8 mouse cellular contexts compared by ENCODE assay signal in the genomic region with DNA sequence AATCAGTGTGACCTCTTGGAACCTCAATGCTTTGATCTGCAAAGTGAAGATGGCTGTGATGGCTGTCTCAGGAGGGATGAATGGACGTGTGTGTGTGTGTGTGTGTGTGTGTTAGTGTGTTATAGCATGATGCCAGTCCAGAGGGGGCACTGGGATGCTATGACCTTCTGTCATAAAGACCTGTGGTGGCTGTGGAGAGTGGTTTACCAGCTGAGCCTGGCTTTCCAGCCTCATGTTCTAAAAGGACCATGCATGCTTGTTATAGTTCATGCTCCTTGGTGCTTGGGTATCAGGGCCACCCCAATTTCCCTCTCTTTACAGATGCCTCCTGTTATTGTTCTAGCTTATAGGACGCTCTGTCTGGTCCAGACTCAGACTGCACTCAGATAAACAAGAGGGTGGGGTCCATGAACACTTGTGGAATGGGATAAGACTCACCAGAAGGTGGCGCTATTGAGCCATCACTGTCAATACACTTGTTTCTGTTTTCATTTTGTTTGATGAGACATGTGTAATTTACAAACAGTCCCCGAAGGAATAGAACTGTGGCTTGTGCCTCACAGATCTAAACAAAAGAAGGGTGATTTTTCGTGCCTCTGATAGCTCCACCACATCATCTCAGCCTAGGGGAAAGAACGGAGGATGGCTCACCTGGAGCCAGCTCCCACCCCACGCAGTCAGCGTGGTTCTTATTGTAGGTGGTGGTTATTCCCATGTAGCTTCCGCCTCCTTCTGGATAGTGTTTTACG.
A peak's percentile ranks its signal among the peaks of the same experiment; 100 is the strongest.
DNase-seq lines count a peak whose midpoint lies in the region; ATAC-seq lines count a peak whose summit lies in the region.

No protein-coding gene starts in this region.

- DNase-seq in liver (peak; percentile 38), R1 (ENCODE audit: low read depth, low spot score) (peak; percentile 73)
- no peak for DNase-seq in liver, embryonic 11.5 days (ENCODE audit: low spot score)
- peak; percentile 76 for DNase-seq in hindbrain, embryonic 14.5 days (ENCODE audit: low spot score)
- DNase-seq in left cerebral cortex, postnatal 10 days (ENCODE audit: extremely low spot score in 1 of 2, low spot score in 2 of 2) = peak; percentile 48 to 66
- peak; percentile 52 for DNase-seq in retina, adult 2 months (ENCODE audit: low read depth, low spot score)

- intact Hi-C loops in left cerebral cortex, postnatal 10 days (cut with DNase I) = no loop called here

- H3K36me3 ChIP-seq in liver, embryonic 11.5 days (ENCODE audit: control insufficient read depth, insufficient read depth, low read length) = no peaks in the 10 kb centered on the region
- H3K36me3 ChIP-seq in hindbrain, embryonic 14.5 days (replicated peaks; ENCODE audit: control insufficient read depth, insufficient read depth) = no peaks in the 10 kb centered on the region

- no peak for ATAC-seq in liver, embryonic 11.5 days (replicated peaks; ENCODE audit: low FRiP score)
- peak; percentile 73; the same call in 1 of the 2 replicates for ATAC-seq in common myeloid progenitor, adult 5-6 weeks (replicated peaks; ENCODE audit: low read depth, poor library complexity, severe bottlenecking)
- 0 out of 2 replicates have a peak, but pooled peaks have one; percentile 27 for ATAC-seq in hindbrain, embryonic 14.5 days (ENCODE audit: low FRiP score)
- ATAC-seq in erythroblast, adult 5-6 weeks (replicated peaks; ENCODE audit: low FRiP score, poor library complexity, severe bottlenecking) = no peak

- 54% methylated on average over 10 of the region's 10 CpGs for WGBS in liver, embryonic 11.5 days
- 54% methylated on average over 10 of the region's 10 CpGs for WGBS in hindbrain, embryonic 14.5 days

- H3K4me3 ChIP-seq in liver, embryonic 11.5 days (ENCODE audit: low read depth, low read length) = no peak overlapping the region
- no peak overlapping the region for H3K4me3 ChIP-seq in hindbrain, embryonic 14.5 days (replicated peaks; ENCODE audit: low read length)

- H3K27me3 ChIP-seq in liver, embryonic 11.5 days (replicated peaks; ENCODE audit: control insufficient read depth, insufficient read depth, low read length) = no peaks in the 10 kb centered on the region
- H3K27me3 ChIP-seq in hindbrain, embryonic 14.5 days (ENCODE audit: control insufficient read depth, insufficient read depth, low read length) = no peaks in the 10 kb centered on the region

- H3K9me3 ChIP-seq in liver, embryonic 11.5 days (ENCODE audit: control insufficient read depth, low read length) = no peaks in the 10 kb centered on the region
- H3K9me3 ChIP-seq in hindbrain, embryonic 14.5 days (ENCODE audit: control insufficient read depth, low read length) = no peaks in the 10 kb centered on the region

- no peak overlapping the region for H3K9ac ChIP-seq in liver, embryonic 11.5 days (ENCODE audit: low read depth, low read length)
- H3K9ac ChIP-seq in hindbrain, embryonic 14.5 days = no peak overlapping the region

- no peak overlapping the region for H3K4me2 ChIP-seq in liver, embryonic 11.5 days
- no peak overlapping the region for H3K4me2 ChIP-seq in hindbrain, embryonic 14.5 days (replicated peaks)

- no peaks in the 10 kb centered on the region for H3K4me1 ChIP-seq in liver, embryonic 11.5 days (replicated peaks; ENCODE audit: control insufficient read depth, insufficient read depth, low read length)
- H3K4me1 ChIP-seq in hindbrain, embryonic 14.5 days (replicated peaks; ENCODE audit: control insufficient read depth, insufficient read depth, low read length) = no peaks in the 10 kb centered on the region

- no peak overlapping the region for H3K27ac ChIP-seq in liver, embryonic 11.5 days (ENCODE audit: low read depth, low read length)
- no peak overlapping the region for H3K27ac ChIP-seq in hindbrain, embryonic 14.5 days

Comparison
In these comparisons a context has a peak if more than half of its experiments do, and no peak if none do; other contexts are left out.
1. ATAC-seq: peak in common myeloid progenitor, adult 5-6 weeks (single experiment) and hindbrain, embryonic 14.5 days (single experiment); none in liver, embryonic 11.5 days (single experiment) and erythroblast, adult 5-6 weeks (single experiment).